Mouse (Mus musculus): ENCODE measurements around the gene Tff3.

Gene Tff3

GRCm38 (mm10) chr17:31129452-31129851 is at the start of gene Tff3:
Gene Tff3 (minus strand): TSS chr17:31129646.
- ATAC-seq (ENCODE audit: insufficient number of reproducible peaks, low FRiP score, low TSS enrichment): no peak

- ATAC-seq (ENCODE audit: insufficient number of reproducible peaks, low FRiP score, low TSS enrichment): no peak
Measured at GRCm38 (mm10) chr17:31176321-31176720, 46.9 kb upstream of the Tff3 start.

- no peak for ATAC-seq (ENCODE audit: insufficient number of reproducible peaks, low FRiP score, low TSS enrichment)
Measured at GRCm38 (mm10) chr17:31169796-31170195, 40.4 kb upstream of the Tff3 start.

DNA sequence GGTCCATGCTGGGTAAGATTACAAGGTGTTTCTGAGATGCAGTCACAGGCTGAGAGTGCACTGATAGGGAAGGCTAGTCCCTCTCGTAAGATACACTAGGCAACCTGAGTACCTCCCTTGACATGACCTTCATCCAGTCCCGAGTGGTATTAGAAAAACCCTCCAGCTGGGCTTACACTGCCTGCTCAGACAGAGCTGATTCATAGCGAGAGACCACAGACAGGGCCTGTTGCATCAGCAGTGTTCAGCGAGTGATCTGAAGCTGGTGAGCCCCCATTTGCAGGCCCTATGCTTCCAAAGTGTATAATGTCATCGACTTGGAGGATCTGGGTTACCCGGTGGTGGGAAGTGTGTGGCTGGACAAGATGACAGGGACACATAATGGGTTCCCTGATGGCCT is 35.7 kb upstream of the Tff3 start, which contains the start of gene Tff1:
Tff1 (minus strand) TSS at position 151 of the 400 bp plus-strand sequence.
- no peak for ATAC-seq (ENCODE audit: insufficient number of reproducible peaks, low FRiP score, low TSS enrichment)

DNA sequence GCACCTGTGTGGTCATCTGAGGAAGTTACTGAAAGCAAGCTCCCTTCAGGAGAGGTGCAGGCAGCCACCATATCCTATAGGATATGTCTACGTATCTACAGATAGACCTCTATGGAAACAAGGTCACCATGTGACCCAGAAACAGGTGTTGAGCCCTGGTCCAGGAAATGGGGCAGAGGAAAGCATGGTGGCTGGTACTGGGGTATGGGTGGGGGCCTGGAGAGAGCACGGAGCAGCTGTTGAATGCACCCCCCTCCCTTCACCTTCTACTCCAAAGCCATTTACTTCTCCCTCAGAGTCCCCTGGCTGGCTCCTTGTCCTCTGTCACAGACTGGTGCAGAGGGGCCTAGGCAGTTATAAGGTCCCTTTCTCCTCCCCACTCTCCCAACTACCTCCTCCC is 34.4 kb upstream of the Tff3 start:
- ATAC-seq (ENCODE audit: insufficient number of reproducible peaks, low FRiP score, low TSS enrichment): no peak

DNA sequence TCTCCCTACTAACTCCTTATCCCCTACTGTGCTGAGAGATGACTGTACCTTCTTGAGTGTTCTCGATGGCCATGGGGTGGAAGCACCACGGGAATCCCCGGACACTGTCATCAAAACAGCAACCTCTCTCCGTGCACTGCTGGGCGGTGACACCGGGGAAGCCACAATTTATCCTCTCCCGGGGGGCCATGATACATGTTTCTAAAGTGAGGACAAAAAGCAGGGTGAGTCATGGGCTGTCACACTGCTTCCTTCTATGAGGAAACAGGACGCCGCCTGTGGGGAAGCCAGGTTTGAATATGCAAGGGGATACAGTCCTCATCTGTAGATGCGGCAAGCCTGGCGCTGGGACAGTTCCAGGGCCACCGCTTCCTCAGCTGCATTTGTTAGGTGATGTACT is 33.2 kb upstream of the Tff3 start:
- no peak for ATAC-seq (ENCODE audit: insufficient number of reproducible peaks, low FRiP score, low TSS enrichment)

GRCm38 (mm10) chr17:31160291-31160690 is 30.8 kb upstream of the Tff3 start:
- ATAC-seq (ENCODE audit: insufficient number of reproducible peaks, low FRiP score, low TSS enrichment): no peak

GRCm38 (mm10) chr17:31157921-31158320 is 28.5 kb upstream of the Tff3 start:
- no peak for ATAC-seq (ENCODE audit: insufficient number of reproducible peaks, low FRiP score, low TSS enrichment)

GRCm38 (mm10) chr17:31153785-31154184 is 24.3 kb upstream of the Tff3 start:
- ATAC-seq (ENCODE audit: insufficient number of reproducible peaks, low FRiP score, low TSS enrichment): no peak

DNA sequence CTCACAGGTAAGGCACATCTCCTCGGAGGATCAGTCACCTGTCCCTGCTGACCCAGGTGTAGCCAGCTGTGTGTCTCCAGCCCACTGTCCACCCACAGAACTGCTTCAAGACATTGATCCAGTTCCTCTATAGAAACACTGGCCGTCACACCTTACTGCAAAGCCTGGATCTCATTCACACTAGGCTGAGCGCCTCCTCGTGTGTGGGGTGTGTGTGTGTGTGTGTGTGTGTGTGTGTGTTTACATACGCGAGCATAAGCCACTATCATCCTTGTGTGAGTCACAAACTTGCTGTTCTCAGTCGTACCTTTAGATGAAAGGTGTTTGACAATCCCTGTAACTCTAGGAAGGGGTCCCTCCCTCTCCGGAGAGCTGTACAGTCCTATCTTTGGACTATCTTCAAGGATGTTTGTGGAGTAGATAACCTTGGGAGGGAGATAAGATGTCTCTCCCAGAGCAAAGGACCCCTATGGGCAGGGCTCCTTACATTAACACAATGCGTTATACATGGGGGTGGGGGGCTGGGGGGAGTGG is 23.6 kb upstream of the Tff3 start:
- no peak for ATAC-seq (ENCODE audit: insufficient number of reproducible peaks, low FRiP score, low TSS enrichment)

GRCm38 (mm10) chr17:31152512-31152911 is 23.1 kb upstream of the Tff3 start:
- ATAC-seq (ENCODE audit: insufficient number of reproducible peaks, low FRiP score, low TSS enrichment): no peak

GRCm38 (mm10) chr17:31145998-31146397 is 16.6 kb upstream of the Tff3 start:
- no peak for ATAC-seq (ENCODE audit: insufficient number of reproducible peaks, low FRiP score, low TSS enrichment)

- no peak for ATAC-seq (ENCODE audit: insufficient number of reproducible peaks, low FRiP score, low TSS enrichment)
Measured at GRCm38 (mm10) chr17:31144040-31145037, 14.9 kb upstream of the Tff3 start, which contains the start of gene Tff2. Gene Tff2 (minus strand): TSS chr17:31144282.

DNA sequence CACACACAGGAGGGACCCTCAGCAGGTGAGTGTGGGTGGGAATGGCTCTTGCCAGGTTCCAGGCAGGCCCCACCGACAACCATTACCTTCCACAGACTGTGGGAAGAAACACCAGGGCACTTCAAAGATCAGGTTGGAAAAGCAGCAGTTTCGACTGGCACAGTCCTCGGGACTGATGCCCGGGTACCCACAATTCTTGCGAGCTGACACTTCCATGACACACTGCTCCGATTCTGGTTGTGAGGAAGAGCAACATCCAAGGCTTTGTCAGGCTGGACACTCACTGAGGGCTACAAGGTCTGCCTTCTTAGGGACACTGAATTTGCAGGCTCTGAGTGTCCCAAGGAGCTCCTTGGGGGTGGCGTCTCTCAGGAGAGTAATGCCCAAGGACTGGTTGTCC is 12.7 kb upstream of the Tff3 start:
- ATAC-seq (ENCODE audit: insufficient number of reproducible peaks, low FRiP score, low TSS enrichment): no peak

DNA sequence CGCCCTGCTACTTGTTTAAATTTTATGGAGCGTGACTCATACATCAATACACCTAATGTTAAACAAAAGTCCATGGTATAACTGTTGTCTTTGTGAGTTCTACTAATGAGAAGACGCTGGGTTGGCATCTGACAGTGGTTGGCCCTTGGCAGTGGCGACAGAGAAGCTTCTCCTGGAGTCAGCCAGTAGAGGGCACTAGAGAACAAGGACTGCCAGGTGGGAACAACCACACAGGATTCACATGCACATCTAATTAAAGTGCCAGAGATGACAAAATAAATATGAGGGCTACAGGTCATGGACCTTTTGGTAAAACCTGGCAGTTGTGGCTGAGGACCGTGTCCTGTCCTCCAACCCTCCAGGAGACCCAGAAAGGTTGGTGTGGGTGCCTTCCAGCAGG is 9.0 kb upstream of the Tff3 start:
- peak; percentile 56; the same call in 1 of the 2 replicates for ATAC-seq (ENCODE audit: insufficient number of reproducible peaks, low FRiP score, low TSS enrichment)

DNA sequence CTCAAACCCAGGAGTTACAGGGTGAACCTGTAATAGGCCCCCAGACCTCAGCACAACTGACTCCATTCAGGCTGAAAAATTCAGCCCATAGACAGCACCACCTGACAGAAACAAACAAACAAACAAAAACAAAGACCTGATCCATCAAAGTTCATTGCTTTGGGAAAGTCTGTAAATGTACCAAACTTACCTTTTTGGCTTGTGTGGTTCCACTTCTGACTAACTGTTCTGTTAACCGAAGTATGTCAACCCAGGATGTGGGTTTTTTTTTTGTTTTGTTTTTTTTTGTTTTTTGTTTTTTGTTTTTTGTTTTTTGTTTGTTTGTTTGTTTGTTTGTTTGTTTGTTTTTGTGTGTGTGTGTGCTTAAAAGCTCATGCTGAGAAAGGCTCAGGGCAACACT is 7.4 kb upstream of the Tff3 start:
- ATAC-seq (ENCODE audit: insufficient number of reproducible peaks, low FRiP score, low TSS enrichment): no peak

GRCm38 (mm10) chr17:31136291-31136690 is 6.8 kb upstream of the Tff3 start:
- no peak for ATAC-seq (ENCODE audit: insufficient number of reproducible peaks, low FRiP score, low TSS enrichment)

DNA sequence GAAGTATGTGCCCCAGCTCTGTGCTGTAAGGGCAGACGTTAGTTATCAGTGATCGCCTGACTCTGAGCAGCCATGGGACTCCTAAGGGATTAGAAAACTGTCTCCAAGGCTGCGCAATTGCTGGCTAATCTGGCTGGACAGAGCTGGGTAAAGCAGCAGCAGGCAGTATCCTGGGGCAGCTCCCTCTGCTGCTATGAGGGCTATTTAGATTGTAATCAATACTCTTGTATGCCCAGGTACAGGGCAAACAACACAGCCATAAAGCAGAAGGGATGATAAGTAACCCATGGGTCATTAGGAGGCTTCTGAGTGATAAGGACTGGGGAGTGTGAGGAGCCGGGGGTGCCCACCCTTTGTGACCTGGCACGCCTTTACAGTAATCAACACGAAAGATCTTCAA is 5.5 kb upstream of the Tff3 start:
- no peak for ATAC-seq (ENCODE audit: insufficient number of reproducible peaks, low FRiP score, low TSS enrichment)

- ATAC-seq (ENCODE audit: insufficient number of reproducible peaks, low FRiP score, low TSS enrichment): no peak
Measured at GRCm38 (mm10) chr17:31133776-31134175, 4.3 kb upstream of the Tff3 start.

DNA sequence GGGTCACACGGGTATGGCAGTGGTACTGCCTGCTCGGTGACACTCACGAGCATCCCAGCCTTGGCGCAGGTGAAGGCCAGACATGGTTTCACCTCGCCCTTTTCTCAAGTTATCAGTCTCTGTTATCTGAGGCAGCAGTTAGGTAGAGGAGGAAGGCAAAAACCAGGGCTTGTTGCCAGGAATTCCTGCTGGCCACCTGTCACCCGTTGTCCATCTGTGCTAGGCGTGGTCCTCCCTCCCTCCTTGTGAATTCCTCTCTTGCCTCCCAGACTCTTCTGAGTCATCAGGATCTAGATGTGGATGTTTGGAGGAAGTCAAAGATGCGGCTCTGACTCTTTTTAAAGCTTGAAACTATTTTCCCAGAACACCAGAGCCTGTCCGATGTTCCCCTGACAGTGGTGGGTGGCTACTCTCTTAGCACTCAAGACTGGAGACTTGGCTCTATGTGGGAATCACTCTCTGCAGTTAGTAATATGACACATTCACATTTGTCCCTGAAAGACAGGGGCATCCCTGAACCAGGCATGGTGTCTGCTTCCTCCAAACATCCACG is 1.9 kb upstream of the Tff3 start:
- ATAC-seq (ENCODE audit: insufficient number of reproducible peaks, low FRiP score, low TSS enrichment): peak; percentile 74

DNA sequence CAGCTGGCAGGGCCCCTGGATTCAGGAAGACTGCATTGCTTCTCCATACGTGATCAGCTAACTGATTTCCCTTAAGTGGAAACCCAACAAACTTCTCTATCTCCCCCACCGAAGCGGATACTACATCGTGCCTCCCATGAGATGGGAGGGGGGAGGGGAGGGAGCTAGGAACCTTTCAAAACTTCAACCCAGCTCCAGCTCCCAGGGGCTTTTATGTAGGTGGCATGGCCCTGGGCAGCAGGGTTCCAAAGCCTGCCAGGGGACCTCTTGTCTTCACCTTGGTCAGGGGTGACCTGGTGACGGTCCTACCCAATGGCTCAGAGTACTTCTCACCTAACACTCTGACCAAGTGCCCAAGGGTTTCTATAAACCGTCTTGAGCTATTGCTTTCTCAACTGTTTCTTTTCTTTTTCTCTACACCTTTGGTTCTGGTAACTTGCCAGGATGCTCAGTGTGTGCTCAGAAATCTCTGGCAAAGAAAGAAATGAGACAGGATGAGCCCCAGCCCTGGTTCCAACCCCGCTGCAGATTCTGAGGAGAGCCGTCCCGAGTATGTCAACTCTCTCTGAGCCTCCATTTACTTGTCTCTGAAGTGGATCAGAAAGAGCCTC is 633 bp downstream of the Tff3 start:
- no peak for ATAC-seq (ENCODE audit: insufficient number of reproducible peaks, low FRiP score, low TSS enrichment)

Measured in cerebellum, adult (tissue).